Mouse (Mus musculus): ENCODE measurements around the gene Olfr31. TPM values are rescaled to one million over a fixed set of nuclear protein-coding genes. Genes with fewer than 3 reads are reported as not detected.

The Olfr31 gene
- polyA plus RNA-seq, 1 experiment from 2014 or later = not detected

Other genes starting within 250 kb of the Olfr31 start
- gene Psmd6, start 201.8 kb upstream of the Olfr31 start, polyA plus RNA-seq (2015; fragmentation: Nextera tagmentation; extraction: Ambion mirVana) = 203 and 215 TPM in 2 replicates
- gene Olfr720, start 136.0 kb upstream of the Olfr31 start, polyA plus RNA-seq (2015; fragmentation: Nextera tagmentation; extraction: Ambion mirVana) = 0.20 and 0.28 TPM in 2 replicates
- gene Il3ra, start 23.4 kb downstream of the Olfr31 start, polyA plus RNA-seq (2015; fragmentation: Nextera tagmentation; extraction: Ambion mirVana) = 5.2 and 5.7 TPM in 2 replicates
- gene Olfr721-ps1, start 78.5 kb downstream of the Olfr31 start, polyA plus RNA-seq (2015; fragmentation: Nextera tagmentation; extraction: Ambion mirVana) = 0.45 TPM in 1 of 2 replicates, not detected in the other

Measured in embryonic facial prominence, embryonic 15.5 days (tissue).